Mouse (Mus musculus) heart, postnatal 0 days (tissue): ENCODE measurements around the gene Eef1akmt3. TPM values are rescaled to one million over a fixed set of nuclear protein-coding genes. Genes with fewer than 3 reads are reported as not detected.

Experiments used
- ATAC-seq: fragments of 200-750 bp; cut with Nextera tagmentation; 2 replicates; pipeline ENCODE4 v1.8.0; 2017; ENCODE audit warnings: low read depth, moderate number of reproducible peaks, moderate library complexity; ENCODE audit not compliant: insufficient read depth
- DNase-seq: peaks from one replicate; pipeline ENCODE4 v3.0.0-alpha.2; 2016; ENCODE audit warnings: low spot score
- H3K27ac ChIP-seq: fragments of 300-500 bp; sonication (generic); 2 replicates; pipeline ENCODE4 v1.5.1; 2014; ENCODE audit warnings: low read depth, mild to moderate bottlenecking
- H3K27me3 ChIP-seq: fragments of 300-500 bp; sonication (generic); 2 replicates; pipeline ENCODE4 v1.6.1; 2014; ENCODE audit warnings: low read length, mixed read lengths; ENCODE audit not compliant: control insufficient read depth, insufficient read depth
- H3K36me3 ChIP-seq: fragments of 300-500 bp; sonication (generic); replicated peaks from 2 replicates; pipeline ENCODE4 v1.6.1; 2014; ENCODE audit warnings: low read length, mixed read lengths; ENCODE audit not compliant: control insufficient read depth, insufficient read depth
- H3K4me1 ChIP-seq: fragments of 300-500 bp; sonication (generic); 2 replicates; pipeline ENCODE4 v1.6.1; 2014; ENCODE audit warnings: antibody characterized with exemption; ENCODE audit not compliant: control insufficient read depth, insufficient read depth
- H3K4me2 ChIP-seq: fragments of 300-500 bp; sonication (generic); 2 replicates; pipeline ENCODE4 v1.6.1; 2014; ENCODE audit warnings: low read depth, mild to moderate bottlenecking, low read length, moderate library complexity
- H3K4me3 ChIP-seq: fragments of 300-500 bp; sonication (generic); 2 replicates; pipeline ENCODE4 v1.5.1; 2014; ENCODE audit warnings: low read depth, low read length
- H3K9ac ChIP-seq: fragments of 300-500 bp; sonication (generic); replicated peaks from 2 replicates; pipeline ENCODE4 v1.6.1; 2014; ENCODE audit warnings: low read depth, low read length, mixed read lengths
- H3K9me3 ChIP-seq: fragments of 300-500 bp; sonication (generic); replicated peaks from 2 replicates; pipeline ENCODE4 v1.6.1; 2016; ENCODE audit warnings: low read length; ENCODE audit not compliant: control insufficient read depth
- CTCF ChIP-seq: IDR thresholded peaks from 2 replicates; pipeline ENCODE4 v1.5.1; 2016; ENCODE audit warnings: antibody characterized with exemption, control low read depth, low read depth
- EP300 ChIP-seq: IDR thresholded peaks from 2 replicates; pipeline ENCODE4 v1.6.1; 2016; ENCODE audit warnings: antibody characterized with exemption, low read depth
- WGBS: fragments of 180-500 bp; shearing (Covaris S2); extraction: QIAGEN DNeasy Blood & Tissue Kit; methylation state at CpG from one replicate; pipeline ENCODE4 v1.1.7; 2014; 5-methylcytosine and 5-hydroxymethylcytosine counted together
- polyA plus RNA-seq: library from polyadenylated mRNA; unstranded; fragments of >200 nt; fragmentation: Nextera tagmentation; extraction: Ambion mirVana; gene quantifications from 2 replicates; pipeline ENCODE4 v1.2.1, GENCODE M21; 2015
- total RNA-seq: library from RNA; depleted of rRNA; stranded (reverse); fragments of >200 nt; gene quantifications from 2 replicates; pipeline ENCODE4 v1.2.3, GENCODE M21; 2014; ENCODE audit warnings: low replicate concordance

Eef1akmt3 gene
- total and polyA plus RNA-seq, 2 experiments from 2014 or later: 0.18 TPM; not detected in 1

DNA sequence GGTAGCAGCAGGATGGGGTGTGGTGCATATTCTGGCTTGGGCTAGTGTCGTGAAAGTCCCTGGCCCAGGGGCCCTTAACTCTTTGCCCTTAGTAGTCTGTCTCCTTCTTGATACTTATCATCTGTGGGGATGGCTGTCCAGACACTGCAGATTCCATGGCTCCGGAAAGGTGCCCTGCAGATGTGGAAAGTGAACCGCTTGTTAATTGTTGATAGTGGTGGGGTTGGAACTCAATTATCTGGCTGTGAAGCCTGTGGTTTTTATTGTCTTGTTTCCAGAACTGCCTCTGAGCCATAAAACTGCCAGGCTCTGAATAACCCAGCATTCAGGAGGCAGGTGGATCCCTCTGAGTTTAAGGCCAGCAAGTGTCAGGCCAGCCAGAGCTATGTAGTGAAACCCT lies 49.6 kb downstream of the Eef1akmt3 start:
- H3K9ac ChIP-seq: no peak overlapping the region
- TF ChIP-seq EP300 (no peak), CTCF (no peak)
- H3K36me3 ChIP-seq: peaks cover 51% of the 10 kb centered on the region
- H3K4me3 ChIP-seq: no peak overlapping the region
- no peak overlapping the region for H3K4me2 ChIP-seq
- no peak for ATAC-seq
- no peaks in the 10 kb centered on the region for H3K27me3 ChIP-seq
- H3K27ac ChIP-seq: no peak overlapping the region
- DNase-seq: no peak
- no peaks in the 10 kb centered on the region for H3K9me3 ChIP-seq
- 53% methylated on average over 3 of the region's 3 CpGs for WGBS
- H3K4me1 ChIP-seq: peaks cover 33% of the 10 kb centered on the region

GRCm38 (mm10) chr10:126990313-126991056 lies 50.8 kb downstream of the Eef1akmt3 start:
- no peaks in the 10 kb centered on the region for H3K9me3 ChIP-seq
- peak overlapping the region; percentile 47; the same call in 1 of the 2 replicates for H3K27ac ChIP-seq
- H3K36me3 ChIP-seq: peaks cover 43% of the 10 kb centered on the region
- no peaks in the 10 kb centered on the region for H3K27me3 ChIP-seq
- ATAC-seq (peak; percentile 78), DNase-seq (peak; percentile 94)
- H3K4me1 ChIP-seq: peaks cover 45% of the 10 kb centered on the region
- TF ChIP-seq CTCF (peak; percentile 89), EP300 (no peak)
- H3K9ac ChIP-seq: 0 out of 2 replicates have a peak overlapping the region, but pooled peaks have one; percentile 18
- WGBS: 23% methylated on average over 7 of the region's 7 CpGs
- H3K4me2 ChIP-seq: 0 out of 2 replicates have a peak overlapping the region, but pooled peaks have one; percentile 2
- H3K4me3 ChIP-seq: no peak overlapping the region

- ATAC-seq (no peak), DNase-seq (no peak)
- no peak overlapping the region for H3K4me3 ChIP-seq
- H3K4me1 ChIP-seq: peaks cover 63% of the 10 kb centered on the region
- H3K27ac ChIP-seq: peak overlapping the region; percentile 82
- TF ChIP-seq EP300 (no peak), CTCF (no peak)
- H3K9me3 ChIP-seq: no peaks in the 10 kb centered on the region
- H3K36me3 ChIP-seq: peaks cover 25% of the 10 kb centered on the region
- WGBS: 28% methylated on average over 5 of the region's 5 CpGs
- no peaks in the 10 kb centered on the region for H3K27me3 ChIP-seq
- no peak overlapping the region for H3K4me2 ChIP-seq
- 0 out of 2 replicates have a peak overlapping the region, but pooled peaks have one; percentile 11 for H3K9ac ChIP-seq
Measured at GRCm38 (mm10) chr10:126988513-126989165, 52.7 kb downstream of the Eef1akmt3 start.

- H3K4me2 ChIP-seq: peak overlapping the region; percentile 46
Measured at GRCm38 (mm10) chr10:126987183-126988118, 53.9 kb downstream of the Eef1akmt3 start.

GRCm38 (mm10) chr10:126986541-126986961 lies 54.8 kb downstream of the Eef1akmt3 start:
- Histone ChIP-seq H3K9ac (no peak overlapping the region), H3K27ac (peak overlapping the region; percentile 82), H3K36me3 (peaks cover 4% of the 10 kb centered on the region), H3K4me3 (no peak overlapping the region), H3K27me3 (no peaks in the 10 kb centered on the region), H3K4me2 (peak overlapping the region; percentile 46), H3K9me3 (no peaks in the 10 kb centered on the region), H3K4me1 (peaks cover 84% of the 10 kb centered on the region)
- TF ChIP-seq EP300 (peak; percentile 59; the same call in 1 of the 2 replicates), CTCF (no peak)
- peak; percentile 83 for ATAC-seq
- DNase-seq: peak; percentile 93
- WGBS: 14% methylated on average over 4 of the region's 4 CpGs

More at GRCm38 (mm10) chr10:126987183-126988118, 53.9 kb downstream of the Eef1akmt3 start:
- H3K9ac ChIP-seq: no peak overlapping the region
- H3K9me3 ChIP-seq: no peaks in the 10 kb centered on the region
- peaks cover 75% of the 10 kb centered on the region for H3K4me1 ChIP-seq
- WGBS: 42% methylated on average over 8 of the region's 8 CpGs
- H3K36me3 ChIP-seq: peaks cover 13% of the 10 kb centered on the region
- ATAC-seq (no peak), DNase-seq (no peak)
- H3K27me3 ChIP-seq: no peaks in the 10 kb centered on the region
- TF ChIP-seq EP300 (no peak), CTCF (no peak)
- no peak overlapping the region for H3K4me3 ChIP-seq
- peak overlapping the region; percentile 82 for H3K27ac ChIP-seq
